In genomic region chr17:47901782-47902181, GRCm38 (mm10) we compare ENCODE assay signal across 10 mouse cellular contexts. TPM values are rescaled to one million over a fixed set of nuclear protein-coding genes. Genes with fewer than 3 reads are reported as not detected.
DNase-seq lines count a peak whose midpoint lies in the region; ATAC-seq and TF ChIP-seq lines count a peak whose summit lies in the region.
"Had no signal": no experiment of that assay in that cellular context is flagged by ENCODE, and none has a peak within 500 bp of the region (broad histone marks: within the 10 kb centered on the region; RNA-seq: fewer than 3 reads in every experiment).

No protein-coding gene starts in this region.

- H3K36me3 ChIP-seq in hindbrain, postnatal 0 days (ENCODE audit: insufficient read depth, low read length) = no peaks in the 10 kb centered on the region
- no peaks in the 10 kb centered on the region for H3K36me3 ChIP-seq in hindbrain, embryonic 11.5 days (ENCODE audit: control insufficient read depth, insufficient read depth, low read length)
- H3K36me3 ChIP-seq in thymus, adult 2 months (ENCODE audit: control insufficient read depth, insufficient read depth, low read length) = peaks cover 11% of the 10 kb centered on the region

- DNase-seq in hindbrain, postnatal 0 days (ENCODE audit: low spot score) = peak; percentile 55
- no peak for DNase-seq in hindbrain, embryonic 11.5 days (ENCODE audit: low spot score)
- DNase-seq in thymus, adult 2 months = peak; percentile 32
- no peak for DNase-seq in thymus, adult 18-20 months
- DNase-seq in brain, embryonic 14.5 days (ENCODE audit: low read depth) = peak; percentile 58
- no peak for DNase-seq in neural tube, embryonic 10.5 days (ENCODE audit: extremely low spot score, low spot score)
- no peak for DNase-seq in cerebellum, adult 8-10 months
- DNase-seq: liver, embryonic 13.5 days; right cerebral cortex, postnatal 25 days had no signal

- H3K4me3 ChIP-seq in hindbrain, postnatal 0 days (ENCODE audit: low read length) = no peak overlapping the region
- H3K4me3 ChIP-seq in hindbrain, embryonic 11.5 days (ENCODE audit: low read depth, low read length) = no peak overlapping the region
- no peak overlapping the region for H3K4me3 ChIP-seq in thymus, adult 2 months (ENCODE audit: control insufficient read depth, insufficient read depth, low read length)
- H3K4me3 ChIP-seq: liver, embryonic 13.5 days; myocyte had no signal

- no peaks in the 10 kb centered on the region for H3K27me3 ChIP-seq in hindbrain, postnatal 0 days (ENCODE audit: insufficient read depth, low read length)
- H3K27me3 ChIP-seq in hindbrain, embryonic 11.5 days (ENCODE audit: control insufficient read depth, insufficient read depth, low read length) = no peaks in the 10 kb centered on the region
- no peaks in the 10 kb centered on the region for H3K27me3 ChIP-seq in thymus, adult 2 months (ENCODE audit: control insufficient read depth, insufficient read depth, low read length)
- H3K27me3 ChIP-seq: liver, embryonic 13.5 days had no signal

- H3K9me3 ChIP-seq in hindbrain, postnatal 0 days (ENCODE audit: low read length) = no peaks in the 10 kb centered on the region
- no peaks in the 10 kb centered on the region for H3K9me3 ChIP-seq in hindbrain, embryonic 11.5 days (ENCODE audit: control insufficient read depth, low read length)
- H3K9me3 ChIP-seq: liver, embryonic 13.5 days had no signal

- H3K4me1 ChIP-seq in hindbrain, postnatal 0 days (ENCODE audit: insufficient read depth, low read length) = peaks cover 12% of the 10 kb centered on the region
- peaks cover 34% of the 10 kb centered on the region for H3K4me1 ChIP-seq in hindbrain, embryonic 11.5 days (replicated peaks; ENCODE audit: control insufficient read depth, insufficient read depth, low read length)
- H3K4me1 ChIP-seq in thymus, adult 2 months (replicated peaks; ENCODE audit: control insufficient read depth, insufficient read depth, low read length) = peaks cover 8% of the 10 kb centered on the region

- 80% methylated on average over 3 of the region's 3 CpGs for WGBS in hindbrain, postnatal 0 days
- WGBS in hindbrain, embryonic 11.5 days = 81% methylated on average over 3 of the region's 3 CpGs
- 79% methylated on average over 3 of the region's 3 CpGs for WGBS in thymus, adult 2 months

- H3K4me2 ChIP-seq in hindbrain, postnatal 0 days (ENCODE audit: low read depth, low read length) = no peak overlapping the region
- no peak overlapping the region for H3K4me2 ChIP-seq in hindbrain, embryonic 11.5 days (replicated peaks; ENCODE audit: low read depth, low read length)
- H3K4me2 ChIP-seq: liver, embryonic 13.5 days had no signal

- TF ChIP-seq POLR2A in thymus, adult 2 months (IDR thresholded peaks at IDR 0.05; ENCODE audit: control insufficient read depth, extremely low read depth, insufficient read depth, low read length, poor library complexity) = no peak
- TF ChIP-seq POLR2A in brain, embryonic 14.5 days (IDR thresholded peaks at IDR 0.05; ENCODE audit: borderline replicate concordance, extremely low read depth, insufficient read depth, insufficient read length, poor library complexity, severe bottlenecking) = no peak

- H3K27ac ChIP-seq in hindbrain, postnatal 0 days = no peak overlapping the region
- no peak overlapping the region for H3K27ac ChIP-seq in hindbrain, embryonic 11.5 days (ENCODE audit: low read depth, low read length)
- no peak overlapping the region for H3K27ac ChIP-seq in thymus, adult 2 months (ENCODE audit: control insufficient read depth, insufficient read depth, low read length)
- H3K27ac ChIP-seq: liver, embryonic 13.5 days had no signal

- TF ChIP-seq CTCF in hindbrain, postnatal 0 days (IDR thresholded peaks at IDR 0.05; ENCODE audit: low read depth) = peak; percentile 55
- no peak for TF ChIP-seq CTCF in thymus, adult 2 months (IDR thresholded peaks at IDR 0.05; ENCODE audit: borderline replicate concordance, control insufficient read depth, extremely low read depth, insufficient read depth, low read length, poor library complexity)
- TF ChIP-seq CTCF in brain, embryonic 14.5 days (IDR thresholded peaks at IDR 0.05; ENCODE audit: borderline replicate concordance, extremely low read depth, insufficient read depth, insufficient read length) = peak; percentile 38; the same call in 1 of the 2 replicates

- no peak for ATAC-seq in hindbrain, postnatal 0 days
- ATAC-seq in hindbrain, embryonic 11.5 days (ENCODE audit: low FRiP score) = no peak

- H3K9ac ChIP-seq in hindbrain, postnatal 0 days (replicated peaks; ENCODE audit: low read length) = no peak overlapping the region
- no peak overlapping the region for H3K9ac ChIP-seq in hindbrain, embryonic 11.5 days (ENCODE audit: low read depth, low read length)
- H3K9ac ChIP-seq: liver, embryonic 13.5 days had no signal

RNA-seq across cellular contexts. Expression of gene Foxp4, which starts 22.7 kb away (rescaled TPM):
- total RNA-seq in hindbrain, postnatal 0 days (2014; rRNA removed) = 109 and 128 TPM in 2 replicates
- polyA plus RNA-seq in hindbrain, postnatal 0 days (2015; fragmentation: Nextera tagmentation; extraction: Ambion mirVana) = 29.3 and 31.3 TPM in 2 replicates
- 23.9 and 28.4 TPM in 2 replicates for polyA plus RNA-seq in hindbrain, embryonic 11.5 days (2014; fragmentation: Nextera tagmentation; extraction: Ambion mirVana)
- polyA plus RNA-seq in thymus, adult 2 months (2012; rRNA removed) = 194 and 212 TPM in 2 replicates
- 93.8 and 94.9 TPM in 2 replicates for polyA plus RNA-seq in brain, embryonic 14.5 days (2012; rRNA removed)

Comparison
In these comparisons a context has a peak if more than half of its experiments do, and no peak if none do; other contexts are left out.
1. DNase-seq: peak in hindbrain, postnatal 0 days (single experiment), thymus, adult 2 months (single experiment) and brain, embryonic 14.5 days (single experiment); none in hindbrain, embryonic 11.5 days (single experiment), thymus, adult 18-20 months (0 of 2), neural tube, embryonic 10.5 days (single experiment) and cerebellum, adult 8-10 months (single experiment).